Mouse (Mus musculus) olfactory bulb, adult 2 months (tissue): ENCODE measurements at regions not wholly inside any gene's neighbourhood (a gene's known extent, or its start where the extent isn't known, plus 50 kb on each side); places are given as distances from the start of the nearest gene placed in this dataset.

Source experiments
- CTCF ChIP-seq: fragments of 200-500 bp; IDR thresholded peaks from 2 replicates; pipeline ENCODE4 v1.5.1; 2012; ENCODE audit warnings: low read depth, mild to moderate bottlenecking, low read length, moderate library complexity; ENCODE audit not compliant: insufficient read depth
- POLR2A ChIP-seq: fragments of 200-500 bp; IDR thresholded peaks from 2 replicates; pipeline ENCODE4 v1.6.1; 2012; ENCODE audit warnings: mild to moderate bottlenecking, low read depth, low read length, moderate library complexity; ENCODE audit not compliant: insufficient read depth

- no peak for TF ChIP-seq CTCF
- TF ChIP-seq POLR2A = no peak
Measured at GRCm38 (mm10) chr9:116332485-116333118, 157.4 kb upstream of the Tgfbr2 start.
